24 mouse cellular contexts compared by ENCODE assay signal in genomic region chr11:5214483-5215040, GRCm38 (mm10). TPM values are rescaled to one million over a fixed set of nuclear protein-coding genes. Genes with fewer than 3 reads are reported as not detected.
DNase-seq lines count a peak whose midpoint lies in the region; ATAC-seq and TF ChIP-seq lines count a peak whose summit lies in the region.
"Had no signal": no experiment of that assay in that cellular context is flagged by ENCODE, and none has a peak within 500 bp of the region (broad histone marks: within the 10 kb centered on the region; RNA-seq: fewer than 3 reads in every experiment).

No protein-coding gene starts in this region.

- TF ChIP-seq CTCF in midbrain, postnatal 0 days (IDR thresholded peaks at IDR 0.05): no peak

- H3K4me3 ChIP-seq in liver, embryonic 11.5 days (ENCODE audit: low read depth, low read length): no peak overlapping the region
- no peak overlapping the region for H3K4me3 ChIP-seq in midbrain, postnatal 0 days (ENCODE audit: low read depth, low read length)
- H3K4me3 ChIP-seq: embryonic facial prominence, embryonic 12.5 days; embryonic facial prominence, embryonic 15.5 days; heart, adult 2 months; heart, embryonic 10.5 days; heart, embryonic 13.5 days; hindbrain, embryonic 12.5 days had no signal

- no peaks in the 10 kb centered on the region for H3K4me1 ChIP-seq in liver, embryonic 11.5 days (replicated peaks; ENCODE audit: control insufficient read depth, insufficient read depth, low read length)
- H3K4me1 ChIP-seq in midbrain, postnatal 0 days (ENCODE audit: insufficient read depth, low read length): no peaks in the 10 kb centered on the region
- H3K4me1 ChIP-seq: hindbrain, embryonic 12.5 days had no signal

- no peaks in the 10 kb centered on the region for H3K36me3 ChIP-seq in liver, embryonic 11.5 days (ENCODE audit: control insufficient read depth, insufficient read depth, low read length)
- no peaks in the 10 kb centered on the region for H3K36me3 ChIP-seq in midbrain, postnatal 0 days (ENCODE audit: insufficient read depth, low read length)

- H3K9ac ChIP-seq in liver, embryonic 11.5 days (ENCODE audit: low read depth, low read length): no peak overlapping the region
- no peak overlapping the region for H3K9ac ChIP-seq in midbrain, postnatal 0 days (replicated peaks; ENCODE audit: low read length, poor library complexity, severe bottlenecking)
- H3K9ac ChIP-seq: embryonic facial prominence, embryonic 12.5 days; embryonic facial prominence, embryonic 15.5 days; heart, embryonic 13.5 days; hindbrain, embryonic 12.5 days had no signal

- H3K27ac ChIP-seq in liver, embryonic 11.5 days (ENCODE audit: low read depth, low read length): no peak overlapping the region
- no peak overlapping the region for H3K27ac ChIP-seq in midbrain, postnatal 0 days (ENCODE audit: low read depth, low read length)
- H3K27ac ChIP-seq: embryonic facial prominence, embryonic 12.5 days; embryonic facial prominence, embryonic 15.5 days; heart, adult 2 months; heart, embryonic 10.5 days; heart, embryonic 13.5 days; hindbrain, embryonic 12.5 days had no signal

- DNase-seq in liver: peak; percentile 18
- no peak for DNase-seq in liver, embryonic 11.5 days (ENCODE audit: low spot score)
- DNase-seq in c-Kit-positive CD71-negative TER-119-negative erythroid progenitor cells, embryonic 14.5 days (ENCODE audit: low read depth): peak; percentile 36
- no peak for DNase-seq in left cerebral cortex, postnatal 10 days (ENCODE audit: extremely low spot score in 1 of 2, low spot score in 2 of 2)
- DNase-seq in midbrain, postnatal 0 days (ENCODE audit: low spot score): no peak
- no peak for DNase-seq in heart, postnatal 36 days
- DNase-seq: adrenal gland, adult 8-10 months; adrenal gland, postnatal 25 days; cerebellum, adult 18-20 months; cerebellum, adult 9-10 months; cerebellum, postnatal 14 days; gastrocnemius, postnatal 25 days; heart, postnatal 14 days had no signal

- WGBS in liver, embryonic 11.5 days: 58% methylated on average over 6 of the region's 6 CpGs
- 87% methylated on average over 6 of the region's 6 CpGs for WGBS in midbrain, postnatal 0 days

- no peak for ATAC-seq in liver, embryonic 11.5 days (replicated peaks; ENCODE audit: low FRiP score)
- peak; percentile 84 to 85 for ATAC-seq in hematopoietic stem cell, adult 5-6 weeks (replicated peaks in 1 of 2; ENCODE audit: insufficient read depth in 1 of 2, low FRiP score in 2 of 2, low TSS enrichment in 1 of 2, low read depth in 1 of 2, poor library complexity in 2 of 2, severe bottlenecking in 2 of 2)
- peak; percentile 92 for ATAC-seq in megakaryocyte progenitor cell, adult 5-6 weeks (replicated peaks; ENCODE audit: poor library complexity)
- ATAC-seq in midbrain, postnatal 0 days (ENCODE audit: low FRiP score): no peak
- ATAC-seq: activated CD4-positive, CD25-positive, alpha-beta regulatory T cell, adult 4 months; forebrain, embryonic 14.5 days; hindbrain, embryonic 16.5 days had no signal

- H3K27me3 ChIP-seq in liver, embryonic 11.5 days (replicated peaks; ENCODE audit: control insufficient read depth, insufficient read depth, low read length): no peaks in the 10 kb centered on the region
- H3K27me3 ChIP-seq in midbrain, postnatal 0 days (ENCODE audit: insufficient read depth, low read length): no peaks in the 10 kb centered on the region
- H3K27me3 ChIP-seq: embryonic facial prominence, embryonic 12.5 days; embryonic facial prominence, embryonic 15.5 days; heart, embryonic 13.5 days; hindbrain, embryonic 12.5 days had no signal

- intact Hi-C loops in left cerebral cortex, postnatal 10 days (cut with DNase I): no loop called here
- intact Hi-C loops in heart, postnatal 36 days (cut with DNase I): no loop called here

- no peak overlapping the region for H3K4me2 ChIP-seq in liver, embryonic 11.5 days
- H3K4me2 ChIP-seq in midbrain, postnatal 0 days (ENCODE audit: low read depth, low read length, poor library complexity, severe bottlenecking): no peak overlapping the region
- H3K4me2 ChIP-seq: embryonic facial prominence, embryonic 12.5 days; embryonic facial prominence, embryonic 15.5 days; heart, embryonic 13.5 days; hindbrain, embryonic 12.5 days had no signal

- H3K9me3 ChIP-seq in liver, embryonic 11.5 days (ENCODE audit: control insufficient read depth, low read length): no peaks in the 10 kb centered on the region
- H3K9me3 ChIP-seq in midbrain, postnatal 0 days (ENCODE audit: low read length): no peaks in the 10 kb centered on the region
- H3K9me3 ChIP-seq: embryonic facial prominence, embryonic 12.5 days; embryonic facial prominence, embryonic 15.5 days; heart, embryonic 10.5 days; heart, embryonic 13.5 days; hindbrain, embryonic 12.5 days had no signal

RNA-seq across cellular contexts. Expression of gene Kremen1, which starts 46.8 kb away (rescaled TPM):
- polyA plus RNA-seq in liver, embryonic 11.5 days (2014; fragmentation: Nextera tagmentation; extraction: Ambion mirVana): 4.6 and 5.2 TPM in 2 replicates
- total RNA-seq in hematopoietic stem cell, adult 5-6 weeks (2017): 6.3 and 8.3 TPM in 2 replicates
- 2.0 and 3.2 TPM in 2 replicates for total RNA-seq in megakaryocyte progenitor cell, adult 5-6 weeks (2015)
- 1.9 and 2.1 TPM in 2 replicates for total RNA-seq in megakaryocyte progenitor cell, adult 5-6 weeks (2017)
- 1 to 10 TPM; 9.2 to 9.5 TPM for total RNA-seq in left cerebral cortex, postnatal 10 days (2021)
- total RNA-seq in midbrain, postnatal 0 days (2014; rRNA removed): 8.5 and 11.2 TPM in 2 replicates
- 2.3 and 2.5 TPM in 2 replicates for polyA plus RNA-seq in midbrain, postnatal 0 days (2015; fragmentation: Nextera tagmentation; extraction: Ambion mirVana)
- total RNA-seq in heart, postnatal 36 days (2021): 10 to 100 TPM; 80.7 to 81.9 TPM

Comparison
In these comparisons a context has a peak if more than half of its experiments do, and no peak if none do; other contexts are left out.
1. DNase-seq: peak in liver (single experiment) and c-Kit-positive CD71-negative TER-119-negative erythroid progenitor cells, embryonic 14.5 days (single experiment); none in liver, embryonic 11.5 days (single experiment), left cerebral cortex, postnatal 10 days (0 of 2), midbrain, postnatal 0 days (single experiment) and heart, postnatal 36 days (0 of 2).
2. ATAC-seq: peak in hematopoietic stem cell, adult 5-6 weeks (2 of 2) and megakaryocyte progenitor cell, adult 5-6 weeks (single experiment); none in liver, embryonic 11.5 days (single experiment) and midbrain, postnatal 0 days (single experiment).